Mouse (Mus musculus): ENCODE data around the gene Disc1.

Disc1 gene

GRCm38 (mm10) chr8:125268181-125268705, 214.2 kb downstream of the Disc1 start:
- no peak for DNase-seq (ENCODE audit: low read depth, low spot score)

- DNase-seq (ENCODE audit: low read depth, low spot score): no peak
Measured at GRCm38 (mm10) chr8:125270292-125270691, 216.3 kb downstream of the Disc1 start.

- no peak for DNase-seq (ENCODE audit: low read depth, low spot score)
Measured at GRCm38 (mm10) chr8:125271357-125271756, 217.4 kb downstream of the Disc1 start.

- no peak for DNase-seq (ENCODE audit: low read depth, low spot score)
Measured at GRCm38 (mm10) chr8:125272089-125272866, 218.3 kb downstream of the Disc1 start.

GRCm38 (mm10) chr8:125277071-125277682, 223.2 kb downstream of the Disc1 start:
- no peak for DNase-seq (ENCODE audit: low read depth, low spot score)

- DNase-seq (ENCODE audit: low read depth, low spot score): no peak
Measured at GRCm38 (mm10) chr8:125279156-125279555, 225.2 kb downstream of the Disc1 start.

- DNase-seq (ENCODE audit: low read depth, low spot score): no peak
Measured at GRCm38 (mm10) chr8:125279892-125280291, 225.9 kb downstream of the Disc1 start.

- no peak for DNase-seq (ENCODE audit: low read depth, low spot score)
Measured at GRCm38 (mm10) chr8:125282531-125282930, 228.5 kb downstream of the Disc1 start.

GRCm38 (mm10) chr8:125283542-125283941, 229.5 kb downstream of the Disc1 start:
- DNase-seq (ENCODE audit: low read depth, low spot score): no peak

GRCm38 (mm10) chr8:125284875-125285274, 230.9 kb downstream of the Disc1 start:
- DNase-seq (ENCODE audit: low read depth, low spot score): no peak

- no peak for DNase-seq (ENCODE audit: low read depth, low spot score)
Measured at GRCm38 (mm10) chr8:125285391-125285790, 231.4 kb downstream of the Disc1 start.

- no peak for DNase-seq (ENCODE audit: low read depth, low spot score)
Measured at GRCm38 (mm10) chr8:125285966-125286681, 232.1 kb downstream of the Disc1 start.

- DNase-seq (ENCODE audit: low read depth, low spot score): no peak
Measured at GRCm38 (mm10) chr8:125287311-125287710, 233.3 kb downstream of the Disc1 start.

- DNase-seq (ENCODE audit: low read depth, low spot score): no peak
Measured at GRCm38 (mm10) chr8:125287841-125288341, 233.9 kb downstream of the Disc1 start.

- DNase-seq (ENCODE audit: low read depth, low spot score): no peak
Measured at GRCm38 (mm10) chr8:125291506-125291905, 237.5 kb downstream of the Disc1 start.

- no peak for DNase-seq (ENCODE audit: low read depth, low spot score)
Measured at GRCm38 (mm10) chr8:125291932-125292717, 238.1 kb downstream of the Disc1 start.

GRCm38 (mm10) chr8:125292933-125293591, 239.1 kb downstream of the Disc1 start:
- DNase-seq (ENCODE audit: low read depth, low spot score): no peak

- no peak for DNase-seq (ENCODE audit: low read depth, low spot score)
Measured at GRCm38 (mm10) chr8:125299248-125299647, 245.3 kb downstream of the Disc1 start.

GRCm38 (mm10) chr8:125301931-125302361, 248.0 kb downstream of the Disc1 start:
- no peak for DNase-seq (ENCODE audit: low read depth, low spot score)

GRCm38 (mm10) chr8:125306665-125307064, 252.7 kb downstream of the Disc1 start:
- no peak for DNase-seq (ENCODE audit: low read depth, low spot score)

GRCm38 (mm10) chr8:125309985-125310384, 256.0 kb downstream of the Disc1 start:
- no peak for DNase-seq (ENCODE audit: low read depth, low spot score)
